Mouse (Mus musculus) CH12.LX (cell line): ENCODE measurements around the gene Mgp. TPM values are rescaled to one million over a fixed set of nuclear protein-coding genes. Genes with fewer than 3 reads are reported as not detected.

ENCODE experiments used
- DNase-seq: peaks from one replicate; pipeline ENCODE4 v3.0.0-alpha.2; 2013; ENCODE audit errors: extremely low read depth
- H3K27ac ChIP-seq: 2 replicates; pipeline ENCODE4 v1.5.1; 2012; ENCODE audit warnings: low read depth, mild to moderate bottlenecking, control low read depth, moderate library complexity; ENCODE audit not compliant: insufficient read depth
- H3K27me3 ChIP-seq: replicated peaks from 2 replicates; pipeline ENCODE3; 2012; ENCODE audit warnings: inconsistent platforms
- H3K36me3 ChIP-seq, 2 experiments: replicated peaks in 1 of 2; 2 replicates each; pipeline versions ENCODE3 to v1.6.1; 2012; ENCODE audit warnings: inconsistent platforms in 1 of 2, low read length in 1 of 2, mild to moderate bottlenecking in 1 of 2, mixed read lengths in 1 of 2, moderate library complexity in 1 of 2; ENCODE audit not compliant: control insufficient read depth in 1 of 2, insufficient read depth in 1 of 2
- H3K4me1 ChIP-seq, 2 experiments: 2 replicates each; pipeline ENCODE4 v1.6.1; 2012; ENCODE audit warnings: inconsistent platforms in 1 of 2, moderate library complexity in 1 of 2; ENCODE audit not compliant: insufficient read depth in 2 of 2, control insufficient read depth in 1 of 2
- H3K4me2 ChIP-seq: 2 replicates; pipeline ENCODE4 v1.6.1; 2012; ENCODE audit warnings: low read depth, mild to moderate bottlenecking, control low read depth; ENCODE audit not compliant: poor library complexity, insufficient read depth, severe bottlenecking
- H3K4me3 ChIP-seq, 3 experiments: fragments of 150-350 bp in 1 of 3; sonication (generic) in 1 of 3; replicated peaks in 1 of 3; 2 replicates each; pipeline versions ENCODE3 to v1.5.1; 2011 to 2012; ENCODE audit warnings: low read depth in 2 of 3, low read length in 2 of 3, mild to moderate bottlenecking in 2 of 3, moderate library complexity in 2 of 3, control low read depth in 1 of 3, improper control_type of control experiment in 1 of 3, inconsistent platforms in 1 of 3, mixed read lengths in 1 of 3; ENCODE audit not compliant: poor library complexity in 1 of 3
- H3K79me2 ChIP-seq: replicated peaks from 2 replicates; pipeline ENCODE4 v1.6.1; 2012; ENCODE audit warnings: mild to moderate bottlenecking, moderate library complexity; ENCODE audit not compliant: control insufficient read depth, poor library complexity, insufficient read depth, severe bottlenecking; ENCODE audit errors: extremely low read depth
- H3K9ac ChIP-seq: 2 replicates; pipeline ENCODE4 v1.6.1; 2012; ENCODE audit warnings: low read depth, mild to moderate bottlenecking, control low read depth, moderate library complexity; ENCODE audit not compliant: insufficient read depth
- H3K9me3 ChIP-seq: replicated peaks from 2 replicates; pipeline ENCODE3; 2012; ENCODE audit warnings: low read length, inconsistent platforms, mixed read lengths
- BHLHE40 ChIP-seq: IDR thresholded peaks from 2 replicates; pipeline ENCODE4 v1.6.1; 2011; ENCODE audit warnings: mild to moderate bottlenecking, low read depth, low read length, improper control_type of control experiment
- CHD2 ChIP-seq: IDR thresholded peaks from 2 replicates; pipeline ENCODE4 v1.6.1; 2011; ENCODE audit warnings: low read length, improper control_type of control experiment
- E2F4 ChIP-seq: IDR thresholded peaks from 2 replicates; pipeline ENCODE4 v1.6.1; 2011; ENCODE audit warnings: low read depth, low read length, improper control_type of control experiment; ENCODE audit not compliant: insufficient replicate concordance
- ELF1 ChIP-seq: IDR thresholded peaks from 2 replicates; pipeline ENCODE4 v1.6.1; 2014; ENCODE audit warnings: low read depth, mild to moderate bottlenecking, inconsistent platforms, low read length, improper control_type of control experiment
- HCFC1 ChIP-seq: IDR thresholded peaks from 2 replicates; pipeline ENCODE4 v1.6.1; 2012; ENCODE audit warnings: low read depth, mild to moderate bottlenecking, inconsistent platforms, low read length, improper control_type of control experiment
- JUND ChIP-seq: conservative IDR thresholded peaks from 2 replicates; pipeline ENCODE4 v1.6.1; 2011; ENCODE audit warnings: low read depth, low read length, improper control_type of control experiment
- MAX ChIP-seq: IDR thresholded peaks from 2 replicates; pipeline ENCODE4 v1.6.1; 2011; ENCODE audit warnings: low read length, improper control_type of control experiment
- MAZ ChIP-seq: IDR thresholded peaks from 2 replicates; pipeline ENCODE4 v1.6.1; 2012; ENCODE audit warnings: low read depth, mild to moderate bottlenecking, inconsistent platforms, low read length, improper control_type of control experiment, moderate library complexity
- MXI1 ChIP-seq: IDR thresholded peaks from 2 replicates; pipeline ENCODE4 v1.6.1; 2011; ENCODE audit warnings: mild to moderate bottlenecking, low read depth, low read length, improper control_type of control experiment
- MYC ChIP-seq: IDR thresholded peaks from 2 replicates; pipeline ENCODE4 v1.6.1; 2011; ENCODE audit warnings: low read depth, mild to moderate bottlenecking, improper control_type of control experiment, low read length
- PAX5 ChIP-seq: IDR thresholded peaks from 2 replicates; pipeline ENCODE4 v1.6.1; 2012; ENCODE audit warnings: low read length, inconsistent platforms, mixed read lengths
- POLR2A ChIP-seq: IDR thresholded peaks from 2 replicates; pipeline ENCODE4 v1.6.1; 2011; ENCODE audit warnings: low read depth, mild to moderate bottlenecking, improper control_type of control experiment, low read length
- SIN3A ChIP-seq: IDR thresholded peaks from 2 replicates; pipeline ENCODE4 v1.6.1; 2012; ENCODE audit warnings: low read length, improper control_type of control experiment, inconsistent platforms
- SMC3 ChIP-seq: IDR thresholded peaks from 2 replicates; pipeline ENCODE4 v1.6.1; 2011; ENCODE audit warnings: low read depth, low read length, improper control_type of control experiment
- ZKSCAN1 ChIP-seq: IDR thresholded peaks from 2 replicates; pipeline ENCODE4 v1.6.1; 2012; ENCODE audit warnings: low read depth, inconsistent platforms, low read length, improper control_type of control experiment, borderline replicate concordance
- dilution Hi-C: fragments of 300-500 bp; cut with MboI; formaldehyde crosslinking; loops from 2 replicates; pipeline ENCODE4 v1.14.3; 2020; ENCODE audit warnings: low sequenced_read_pairs; ENCODE audit not compliant: extremely low pct_unique_long_range_greater_than_20kb, extremely low pct_ligation_motif_present
- in situ Hi-C: fragments of 300-500 bp; cut with MboI; formaldehyde crosslinking; loops from 3 replicates; pipeline ENCODE4 v1.14.3; 2019; ENCODE audit warnings: low sequenced_read_pairs, low pct_ligation_motif_present, low pct_unique_long_range_greater_than_20kb, mixed read lengths
- polyA plus RNA-seq: library from polyadenylated mRNA; unstranded; fragments of >175 nt; gene quantifications from 2 replicates; pipeline ENCODE4 v1.2.1, GENCODE M21; 2012; ENCODE audit warnings: low read depth; ENCODE audit not compliant: insufficient read length
- total RNA-seq, 2 experiments: library from RNA; depleted of rRNA; stranded (reverse); fragments of 300-350 nt in 1 of 2; fragments of >200 nt in 1 of 2; gene quantifications; 2 replicates each; pipeline ENCODE4 v1.2.3; 2012 to 2014

Mgp gene
- total and polyA plus RNA-seq, 3 experiments = not detected

GRCm38 (mm10) chr6:136906937-136907293 is 31.3 kb upstream of the Mgp start:
- no peak overlapping the region for H3K27ac ChIP-seq
- H3K4me1 ChIP-seq = no peaks in the 10 kb centered on the region
- H3K4me2 ChIP-seq = no peak overlapping the region
- H3K9ac ChIP-seq = no peak overlapping the region
- no peaks in the 10 kb centered on the region for H3K79me2 ChIP-seq
- H3K4me3 ChIP-seq = no peak overlapping the region
- dilution Hi-C loops (no loop called here), in situ Hi-C loops (no loop called here)
- no peak for DNase-seq
- no peaks in the 10 kb centered on the region for H3K27me3 ChIP-seq
- H3K36me3 ChIP-seq = peaks cover 20 to 68% of the 10 kb centered on the region in 2 experiments
- no peak for TF ChIP-seq SMC3
- TF ChIP-seq PAX5 = no peak
- no peak for TF ChIP-seq CHD2
- no peak for TF ChIP-seq MAX
- no peak for TF ChIP-seq JUND
- no peak for TF ChIP-seq SIN3A
- no peak for TF ChIP-seq MAZ
- TF ChIP-seq MYC = no peak
- no peaks in the 10 kb centered on the region for H3K9me3 ChIP-seq

- TF ChIP-seq POLR2A (no peak), MAZ (no peak), MAX (no peak), PAX5 (no peak), ZKSCAN1 (no peak), ELF1 (no peak)
- DNase-seq = no peak
- no peaks in the 10 kb centered on the region for H3K4me1 ChIP-seq
- dilution Hi-C loops (no loop called here), in situ Hi-C loops (no loop called here)
- no peak overlapping the region for H3K4me2 ChIP-seq
- no peak overlapping the region for H3K4me3 ChIP-seq
- no peak overlapping the region for H3K9ac ChIP-seq
- H3K9me3 ChIP-seq = no peaks in the 10 kb centered on the region
- H3K27ac ChIP-seq = no peak overlapping the region
- H3K36me3 ChIP-seq = peaks cover 19 to 65% of the 10 kb centered on the region in 2 experiments
- H3K27me3 ChIP-seq = no peaks in the 10 kb centered on the region
- H3K79me2 ChIP-seq = no peaks in the 10 kb centered on the region
Measured at GRCm38 (mm10) chr6:136906283-136906936, 30.8 kb upstream of the Mgp start.

- Histone ChIP-seq H3K4me1 (peaks cover 0 to 17% of the 10 kb centered on the region in 2 experiments; a peak in 2 of 4 replicates), H3K4me3 (no peak overlapping the region), H3K79me2 (no peaks in the 10 kb centered on the region), H3K27me3 (no peaks in the 10 kb centered on the region), H3K27ac (no peak overlapping the region), H3K4me2 (no peak overlapping the region), H3K36me3 (peaks cover 7 to 42% of the 10 kb centered on the region in 2 experiments), H3K9me3 (no peaks in the 10 kb centered on the region), H3K9ac (no peak overlapping the region)
- in situ Hi-C loops = no loop called here
- dilution Hi-C loops = no loop called here
- DNase-seq = no peak
- TF ChIP-seq BHLHE40 = no peak
- TF ChIP-seq ZKSCAN1 = no peak
- TF ChIP-seq MXI1 = no peak
- TF ChIP-seq E2F4 = no peak
- TF ChIP-seq HCFC1 = no peak
Measured at GRCm38 (mm10) chr6:136903885-136904470, 28.4 kb upstream of the Mgp start.
